Mouse (Mus musculus) lung, postnatal 4 days (tissue): ENCODE measurements around the gene Kiz.

ENCODE experiments used
- DNase-seq, 2 experiments: peaks; one replicate each; pipeline ENCODE4 v3.0.0; 2021

The Kiz gene

GRCm38 (mm10) chr2:146855599-146856039, at the start of gene Kiz:
Gene Kiz (plus strand): TSS chr2:146855864.
- peak; percentile 97 for DNase-seq

DNA sequence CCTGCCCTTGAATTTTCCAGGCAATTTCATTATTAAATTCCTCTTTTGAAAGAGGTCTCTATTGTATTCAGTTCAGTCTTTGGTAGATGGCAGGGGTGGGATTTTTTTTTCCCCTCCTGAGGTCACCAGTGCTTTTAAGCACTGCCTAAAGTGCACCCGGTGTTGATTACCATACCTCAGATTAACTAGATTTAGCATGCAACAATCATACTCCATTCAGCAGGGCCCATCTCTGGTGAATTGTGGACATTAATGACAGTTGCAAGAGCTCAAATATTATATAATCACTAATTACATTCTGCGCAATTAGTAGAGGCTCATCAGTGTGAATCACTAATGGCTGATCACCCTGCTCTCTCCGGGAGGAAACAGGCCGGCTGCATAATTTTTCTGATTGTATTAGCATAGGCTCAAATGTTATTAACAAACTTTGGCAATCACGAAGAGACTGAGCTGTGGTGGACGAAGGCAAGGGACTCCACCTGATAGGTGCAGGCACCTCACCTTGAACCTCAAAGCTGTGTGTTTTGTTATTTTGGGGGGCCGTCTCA, 45.9 kb upstream of the Kiz start:
- DNase-seq, result no peak

DNA sequence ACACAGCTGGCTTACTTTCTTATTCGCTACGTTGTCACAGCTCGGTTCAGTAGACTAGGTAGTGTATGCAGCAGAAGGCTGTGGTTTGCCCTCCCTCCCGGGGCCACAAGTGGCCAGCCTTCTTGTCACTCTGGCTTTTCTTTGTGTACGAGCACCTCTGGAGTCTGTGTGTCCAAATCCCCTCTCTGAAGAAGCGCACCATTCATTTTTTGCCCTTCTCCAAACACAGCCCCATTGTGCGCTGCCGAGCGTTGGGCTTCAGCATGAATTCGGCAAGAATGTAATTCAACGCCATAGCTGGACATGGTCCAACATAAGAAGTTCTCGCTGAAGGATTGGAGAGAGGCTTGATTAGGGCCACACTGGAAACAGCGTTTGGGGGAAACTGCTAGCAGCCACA, 45.0 kb upstream of the Kiz start:
- DNase-seq, result peak in 1 of 2 experiments; percentile 19

DNA sequence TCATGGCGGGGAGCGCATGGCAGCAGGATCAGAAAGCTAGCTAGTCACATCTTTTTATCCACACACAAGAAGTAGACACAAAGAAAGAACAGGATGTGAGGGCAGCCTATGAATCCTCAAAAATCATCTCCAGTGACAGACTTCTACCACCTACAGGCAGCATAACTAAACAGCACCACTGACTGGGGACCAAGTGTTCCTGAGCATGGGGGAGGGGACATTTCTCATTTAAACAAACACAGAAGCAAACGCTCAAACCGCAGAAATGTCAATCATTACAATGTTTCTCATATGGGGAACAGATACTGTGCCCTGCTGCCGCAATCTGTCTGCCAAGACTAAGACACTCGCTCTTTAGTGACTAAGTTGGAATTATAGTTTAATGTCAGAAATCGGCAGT, 40.7 kb upstream of the Kiz start:
- no peak for DNase-seq

DNA sequence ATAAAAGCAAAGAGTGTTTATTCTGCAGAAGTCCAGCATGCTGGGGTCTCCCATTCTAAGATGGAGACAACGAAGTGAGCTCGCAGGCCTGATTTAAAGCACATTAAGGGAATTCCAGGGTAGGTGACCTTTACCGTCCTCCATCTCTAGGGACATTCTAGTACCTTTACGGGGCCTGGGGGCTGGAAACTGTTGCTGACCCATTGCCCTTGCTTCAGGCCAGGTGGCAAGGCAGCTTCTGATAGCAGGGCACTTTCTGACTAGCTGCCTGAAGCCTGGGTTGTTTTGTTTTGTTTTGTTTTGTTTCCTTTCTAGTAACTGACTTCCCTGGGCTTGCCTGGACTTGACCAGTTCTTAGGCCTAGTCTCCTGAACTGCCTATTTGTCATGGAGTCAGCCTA, 36.6 kb upstream of the Kiz start:
- DNase-seq, result no peak

GRCm38 (mm10) chr2:146823483-146823951, 32.1 kb upstream of the Kiz start:
- DNase-seq, result no peak

DNA sequence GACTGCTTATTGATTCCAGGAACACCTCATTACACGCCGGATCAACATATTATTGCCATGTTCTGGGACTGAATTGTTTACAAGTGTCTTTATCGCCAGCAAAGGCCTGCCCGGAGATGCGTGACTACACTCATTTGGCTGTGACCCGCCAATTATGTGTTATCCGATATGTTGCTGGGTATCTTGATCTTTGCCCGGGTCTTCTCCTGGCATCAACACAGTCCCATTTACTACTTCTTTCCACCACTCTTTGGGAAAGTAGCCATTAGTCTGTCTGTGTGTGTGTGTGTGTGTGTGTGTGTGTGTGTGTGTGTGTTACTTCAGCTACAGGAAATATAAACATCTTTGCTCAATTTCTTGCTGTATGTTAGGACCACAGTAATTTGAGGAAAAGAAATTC, 31.6 kb upstream of the Kiz start:
- no peak for DNase-seq

- DNase-seq, result no peak
Measured at GRCm38 (mm10) chr2:146828006-146828405, 27.7 kb upstream of the Kiz start.

DNA sequence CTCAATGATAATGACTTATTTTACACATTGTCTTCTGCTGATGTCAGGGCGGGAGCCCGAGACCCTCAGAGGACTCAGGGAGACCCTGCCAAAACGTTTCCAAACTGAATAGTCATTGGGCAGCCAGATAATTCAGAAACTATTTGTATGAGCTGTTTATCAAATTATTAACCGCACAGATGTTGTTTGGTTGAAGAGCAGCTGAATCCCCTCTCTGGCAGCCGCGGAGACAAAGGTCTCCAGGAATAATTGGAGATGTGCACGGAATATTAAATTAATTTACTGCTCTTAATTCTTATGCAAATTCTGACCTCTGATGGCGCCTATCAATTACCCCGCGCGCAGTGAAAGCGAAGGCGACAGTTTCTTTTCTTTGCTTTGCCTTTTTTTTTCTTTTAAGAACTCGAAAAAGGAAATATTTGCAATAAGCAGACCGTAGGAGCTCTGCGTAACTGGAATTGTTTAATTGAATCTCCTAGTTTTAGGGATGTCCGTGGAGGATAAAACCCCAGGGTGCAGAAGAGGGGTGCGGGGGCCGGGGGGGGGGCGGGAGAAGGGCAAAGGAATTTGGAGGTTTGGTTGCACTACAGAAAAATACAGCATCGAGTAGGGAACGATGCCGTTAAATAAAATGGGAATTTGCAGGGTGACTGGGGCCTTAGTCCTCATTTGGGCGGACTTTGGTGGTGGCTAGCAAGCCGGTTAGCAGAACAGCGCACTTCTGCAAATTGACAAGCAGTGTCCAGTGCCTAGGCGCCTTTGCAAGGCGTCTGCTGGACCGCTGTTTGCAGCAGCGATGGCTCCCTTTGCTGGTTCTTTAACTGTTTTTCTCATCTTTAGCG, 22.2 kb upstream of the Kiz start:
- no peak for DNase-seq

DNA sequence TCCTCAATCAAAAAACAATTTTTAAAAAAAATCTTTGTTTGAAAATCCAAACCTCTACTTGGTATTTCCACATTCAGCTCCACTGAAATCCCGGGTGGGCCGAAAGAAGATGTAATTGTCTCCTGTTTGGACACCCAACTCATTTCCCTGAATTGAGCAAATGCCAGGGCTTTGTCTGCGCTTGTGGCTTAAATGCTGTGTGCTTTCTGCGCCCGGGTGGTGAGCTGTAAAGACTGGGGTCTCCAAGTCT, 21.7 kb upstream of the Kiz start:
- DNase-seq, result no peak

GRCm38 (mm10) chr2:146834314-146835201, 21.1 kb upstream of the Kiz start:
- DNase-seq, result peak in 1 of 2 experiments; percentile 26

DNA sequence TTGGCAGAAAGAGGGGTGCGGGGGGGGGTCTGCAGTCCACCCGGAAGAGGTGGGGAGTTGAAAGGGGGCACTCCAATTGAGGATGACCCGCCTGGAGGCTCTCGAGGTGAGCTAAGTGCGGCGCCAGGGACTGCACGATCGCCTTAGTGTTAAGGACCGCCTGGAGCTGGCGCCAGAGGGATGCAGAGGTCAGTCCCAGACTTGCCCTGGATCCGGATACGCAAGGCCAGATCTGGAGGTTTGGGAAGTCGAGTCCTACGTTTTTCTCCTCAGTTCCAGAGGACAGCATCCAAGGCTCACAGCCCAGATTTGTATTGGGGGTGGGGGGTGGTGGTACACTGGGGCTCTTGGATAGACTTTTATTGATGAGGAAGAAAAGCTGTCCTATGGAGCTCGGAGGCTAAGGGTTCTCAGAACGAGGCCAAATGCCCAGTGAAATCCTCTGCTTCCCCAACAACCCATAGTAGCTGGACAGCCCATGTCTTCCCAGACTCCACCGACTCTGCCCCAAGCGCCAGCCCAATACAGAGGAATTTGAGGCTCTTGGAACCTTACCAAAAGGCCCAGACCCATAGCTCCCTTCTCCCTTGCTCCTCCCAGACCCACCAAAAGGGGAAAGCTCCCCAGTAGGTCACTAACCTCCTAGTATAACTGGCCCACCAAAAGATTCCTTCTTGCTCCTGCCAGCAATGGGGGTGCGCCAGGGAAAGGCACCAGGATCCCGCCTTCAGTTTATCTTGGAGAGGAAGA, 20.2 kb upstream of the Kiz start:
- peak in 1 of 2 experiments; percentile 22 for DNase-seq

GRCm38 (mm10) chr2:146836246-146836645, 19.4 kb upstream of the Kiz start:
- peak in 1 of 2 experiments; percentile 19 for DNase-seq

DNA sequence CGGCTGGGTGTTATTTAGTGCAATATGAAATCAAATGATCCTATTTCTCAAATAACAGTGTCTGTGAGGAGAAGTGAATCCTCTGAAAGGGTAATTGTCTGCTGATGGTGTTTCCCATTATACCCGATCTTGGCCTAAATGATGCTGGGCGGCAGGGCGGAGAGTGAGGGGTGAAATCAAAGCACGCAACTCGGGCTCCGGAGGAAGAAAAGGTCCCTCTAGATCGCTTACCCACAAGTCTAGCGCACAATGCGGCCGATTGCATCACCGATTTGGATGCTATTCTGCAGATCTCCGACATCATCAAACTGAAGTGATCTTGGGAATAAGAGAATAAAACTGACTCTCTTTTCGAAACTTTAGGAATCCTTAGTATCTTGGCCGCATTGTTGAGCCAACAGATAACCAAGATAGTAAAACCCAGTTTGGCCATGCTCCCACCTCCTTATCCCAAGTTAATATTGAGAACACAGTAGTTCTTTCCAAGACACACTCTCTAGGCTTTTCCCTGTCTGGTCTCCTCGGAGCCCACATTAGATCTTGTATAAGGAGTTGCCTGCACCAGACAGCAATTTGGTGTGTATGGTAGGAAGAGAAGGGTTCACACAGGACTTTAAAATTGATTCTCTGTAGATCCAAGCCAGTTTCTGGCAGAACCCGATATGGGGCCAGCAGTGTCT, 18.7 kb upstream of the Kiz start:
- DNase-seq, result no peak

GRCm38 (mm10) chr2:146837653-146838052, 18.0 kb upstream of the Kiz start:
- DNase-seq, result no peak

DNA sequence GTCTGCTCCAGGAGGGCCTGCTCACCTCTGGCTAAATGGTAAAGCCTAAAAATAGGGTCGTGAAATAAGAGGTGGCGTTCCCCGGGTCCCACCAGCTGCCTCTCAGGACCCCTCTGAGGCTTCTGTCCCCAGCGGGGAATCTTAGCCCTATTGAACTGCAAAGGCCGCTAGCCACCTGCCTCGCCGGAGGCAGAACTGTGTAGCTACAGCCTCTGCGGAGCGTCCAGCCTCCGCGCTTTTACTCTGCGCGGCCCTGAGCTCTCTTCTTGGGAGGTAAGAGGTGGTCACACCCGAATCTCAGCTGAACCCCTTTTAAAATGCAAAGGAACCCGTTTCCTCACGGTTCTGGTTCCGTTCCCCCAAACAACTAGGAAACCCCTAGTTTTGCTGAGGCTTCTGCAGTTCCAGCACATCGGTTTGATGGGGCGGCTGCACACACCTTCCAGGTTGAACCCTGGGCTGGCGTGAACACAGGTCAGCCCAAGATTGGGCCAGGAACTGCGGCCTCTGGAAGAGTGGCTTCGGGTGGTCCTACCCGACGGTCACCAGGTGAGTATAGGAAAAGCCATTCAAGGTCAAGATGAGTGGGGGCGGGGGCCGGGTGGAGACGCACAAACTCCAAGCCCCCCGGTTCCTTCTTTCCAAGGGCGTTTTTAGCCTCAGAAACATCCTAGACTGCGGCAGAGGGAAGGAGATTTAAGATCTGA, 16.9 kb upstream of the Kiz start:
- DNase-seq, result no peak

- DNase-seq, result peak in 1 of 2 experiments; percentile 17
Measured at GRCm38 (mm10) chr2:146839303-146840030, 16.2 kb upstream of the Kiz start.

DNA sequence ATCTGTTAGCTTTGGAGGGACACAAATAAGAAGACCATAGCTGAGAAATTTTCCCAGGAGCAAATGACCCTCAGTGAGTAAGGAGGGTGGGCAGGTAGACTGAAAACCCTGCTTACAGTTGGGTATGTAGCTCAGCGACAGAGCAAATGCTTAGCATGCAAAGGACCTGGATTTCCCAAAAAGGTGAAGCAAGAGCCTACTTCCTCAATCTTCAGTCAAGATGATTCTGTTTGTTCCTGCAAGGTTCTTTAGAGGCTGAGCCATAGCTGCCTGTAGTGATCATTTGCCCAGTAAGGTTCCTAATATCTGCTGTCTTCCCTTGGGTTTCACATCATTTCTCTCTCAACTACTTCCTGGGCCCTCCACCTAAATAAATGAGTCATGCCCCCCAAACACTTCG, 7.8 kb upstream of the Kiz start:
- no peak for DNase-seq

DNA sequence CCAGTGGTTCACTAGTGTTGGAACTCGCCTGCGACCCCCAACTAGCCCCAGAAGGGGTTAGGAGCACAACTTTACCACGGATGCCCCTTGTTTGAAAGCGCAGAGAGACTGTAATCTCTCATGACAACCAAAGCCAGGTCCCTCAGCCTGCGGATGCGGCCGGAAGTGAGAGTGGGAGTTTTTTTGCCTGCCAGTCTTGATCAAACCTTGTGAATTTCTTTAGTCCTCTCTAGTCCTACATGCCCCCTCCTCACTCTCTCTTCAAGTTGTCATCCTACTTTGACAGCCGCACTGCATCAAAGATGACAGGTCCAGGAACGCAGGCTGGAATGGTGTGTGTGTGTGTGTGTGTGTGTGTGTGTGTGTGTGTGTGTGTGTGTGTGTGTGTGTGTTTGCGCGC, 456 bp downstream of the Kiz start:
- DNase-seq, result no peak

GRCm38 (mm10) chr2:146856853-146857252, 1.2 kb downstream of the Kiz start:
- no peak for DNase-seq

GRCm38 (mm10) chr2:146865781-146866180, 10.1 kb downstream of the Kiz start:
- no peak for DNase-seq
